Mouse (Mus musculus) cortical plate, adult 2 months (tissue): ENCODE measurements around the gene Rexo1.

Experiments used
- CTCF ChIP-seq: fragments of 200-500 bp; IDR thresholded peaks from 2 replicates; pipeline ENCODE4 v1.5.1; 2011; ENCODE audit warnings: mild to moderate bottlenecking, control low read depth, low read length; ENCODE audit not compliant: insufficient read depth; ENCODE audit errors: extremely low read depth
- POLR2A ChIP-seq: fragments of 200-500 bp; IDR thresholded peaks from 2 replicates; pipeline ENCODE4 v1.6.1; 2011; ENCODE audit warnings: mild to moderate bottlenecking, low read length, control low read depth; ENCODE audit not compliant: insufficient read depth; ENCODE audit errors: extremely low read depth

DNA sequence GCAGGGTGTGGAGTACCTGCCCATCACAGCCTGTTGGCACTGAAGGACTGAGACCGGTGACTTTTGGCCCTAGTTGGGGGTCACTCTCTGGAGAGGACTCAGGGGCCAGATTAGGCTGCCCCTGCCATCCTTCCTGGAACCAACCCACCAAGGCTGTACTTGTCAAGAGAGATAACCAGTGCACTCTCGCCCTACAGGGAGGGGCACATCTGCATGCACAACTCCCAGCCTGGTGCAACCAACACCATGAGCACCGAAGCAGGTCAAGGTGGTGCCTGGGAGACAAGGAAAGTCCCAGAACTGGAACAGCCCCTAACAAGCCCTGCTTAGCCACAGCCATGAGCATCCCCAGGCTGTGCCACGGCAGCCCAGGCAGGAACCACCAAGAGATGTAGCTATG is 14.4 kb downstream of the Rexo1 start:
- TF ChIP-seq CTCF (no peak), POLR2A (no peak)
